Mouse (Mus musculus): Measurements from ENCODE around the gene Slc44a5.

Slc44a5 gene

GRCm38 (mm10) chr3:154174031-154174430 lies 200.8 kb downstream of the Slc44a5 start:
- no peak for DNase-seq

GRCm38 (mm10) chr3:154174766-154175165 lies 201.5 kb downstream of the Slc44a5 start:
- no peak for DNase-seq

- DNase-seq, result no peak
These were observed 204.5 kb downstream of the Slc44a5 start for GRCm38 (mm10) chr3:154177665-154178305.

- DNase-seq, result no peak
These were observed 206.2 kb downstream of the Slc44a5 start for GRCm38 (mm10) chr3:154179423-154179920.

- DNase-seq, result peak; percentile 43
These were observed 209.8 kb downstream of the Slc44a5 start for GRCm38 (mm10) chr3:154182987-154183386.

GRCm38 (mm10) chr3:154183957-154184356 lies 210.7 kb downstream of the Slc44a5 start:
- DNase-seq, result no peak

- no peak for DNase-seq
These were observed 215.4 kb downstream of the Slc44a5 start for GRCm38 (mm10) chr3:154188668-154189067.

- peak; percentile 75 for DNase-seq
These were observed 219.2 kb downstream of the Slc44a5 start for GRCm38 (mm10) chr3:154192328-154193030.

- peak; percentile 78 for DNase-seq
These were observed 220.1 kb downstream of the Slc44a5 start for GRCm38 (mm10) chr3:154193189-154193840.

- DNase-seq, result no peak
These were observed 227.2 kb downstream of the Slc44a5 start for GRCm38 (mm10) chr3:154200422-154200828.

- no peak for DNase-seq
These were observed 228.6 kb downstream of the Slc44a5 start for GRCm38 (mm10) chr3:154201796-154202195.

GRCm38 (mm10) chr3:154202383-154202782 lies 229.1 kb downstream of the Slc44a5 start:
- no peak for DNase-seq

GRCm38 (mm10) chr3:154208479-154208878 lies 235.2 kb downstream of the Slc44a5 start:
- DNase-seq, result no peak

- DNase-seq, result no peak
These were observed 236.0 kb downstream of the Slc44a5 start for GRCm38 (mm10) chr3:154209201-154209754.

- no peak for DNase-seq
These were observed 236.7 kb downstream of the Slc44a5 start for GRCm38 (mm10) chr3:154209776-154210430.

GRCm38 (mm10) chr3:154210431-154211055 lies 237.3 kb downstream of the Slc44a5 start:
- no peak for DNase-seq

GRCm38 (mm10) chr3:154212551-154212950 lies 239.3 kb downstream of the Slc44a5 start:
- no peak for DNase-seq

- no peak for DNase-seq
These were observed 242.1 kb downstream of the Slc44a5 start for GRCm38 (mm10) chr3:154215309-154215708.

- no peak for DNase-seq
These were observed 242.5 kb downstream of the Slc44a5 start for GRCm38 (mm10) chr3:154215779-154216178.

- DNase-seq, result no peak
These were observed 248.9 kb downstream of the Slc44a5 start for GRCm38 (mm10) chr3:154222141-154222591.

- DNase-seq, result no peak
These were observed 249.5 kb downstream of the Slc44a5 start for GRCm38 (mm10) chr3:154222688-154223087.

- DNase-seq, result peak; percentile 47
These were observed 253.0 kb downstream of the Slc44a5 start for GRCm38 (mm10) chr3:154226100-154226752.

All from liver (tissue).